Mouse (Mus musculus): ENCODE results near the gene Snapc3. TPM values are rescaled to one million over a fixed set of nuclear protein-coding genes. Genes with fewer than 3 reads are reported as not detected.

The Snapc3 gene
- total RNA-seq (2014; rRNA removed) (56.6 and 60.9 TPM in 2 replicates), polyA plus RNA-seq (2015; fragmentation: Nextera tagmentation; extraction: Ambion mirVana) (42.3 and 44.0 TPM in 2 replicates)

DNA sequence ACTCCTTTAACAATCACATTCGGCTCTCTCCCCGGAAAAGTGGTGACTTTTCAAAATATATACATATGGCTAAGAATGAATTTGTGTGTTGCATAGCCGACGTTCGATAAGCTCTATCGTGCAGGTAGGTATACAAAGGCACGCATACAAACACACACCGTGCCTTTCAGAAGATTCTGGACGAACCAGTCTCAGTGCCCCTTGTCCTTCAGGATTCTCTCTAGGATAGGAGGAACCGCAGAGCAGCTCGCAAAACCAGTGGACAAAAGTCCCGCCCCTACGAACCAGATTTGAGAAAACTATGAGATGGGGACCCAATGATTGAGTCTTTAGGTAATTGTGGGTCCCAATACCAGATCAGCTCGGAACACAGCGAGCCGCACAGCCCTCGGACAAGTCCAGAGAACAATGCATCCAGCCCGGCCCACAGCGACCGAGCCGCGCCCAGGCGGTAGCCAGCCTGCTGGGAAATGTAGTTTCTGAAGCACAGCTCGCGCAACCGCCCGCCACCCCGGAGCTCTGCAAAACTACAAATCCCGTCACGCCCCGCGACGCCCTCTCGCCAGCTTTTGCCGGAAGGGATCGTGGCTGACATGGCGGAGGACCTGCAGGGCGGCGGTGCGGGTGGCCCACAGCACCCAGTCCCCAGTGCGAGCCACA is at the start of gene Snapc3:
Snapc3 (plus strand) TSS at position 565 of the 660 bp plus-strand sequence.
- DNase-seq = peak; percentile 96

DNA sequence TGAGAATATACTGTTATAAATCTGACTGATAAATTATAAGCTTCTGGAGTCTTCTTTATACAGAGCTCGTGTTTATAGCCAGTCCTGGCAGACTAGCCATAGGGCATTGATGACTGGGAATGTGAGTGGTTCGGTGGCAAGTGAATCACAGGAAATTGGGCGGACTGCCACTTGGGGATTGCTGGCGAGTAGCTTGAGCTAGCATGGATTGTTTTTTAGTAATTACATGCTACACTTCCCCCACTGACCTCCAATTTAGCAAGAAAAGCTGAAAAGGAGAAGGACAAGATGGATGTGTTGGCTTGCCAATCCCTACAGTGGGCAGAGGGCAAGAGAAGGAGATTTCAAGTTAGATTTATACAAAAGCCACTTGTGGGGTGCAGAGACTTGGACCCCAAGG is 44.1 kb upstream of the Snapc3 start:
- no peaks in the 10 kb centered on the region for H3K36me3 ChIP-seq (ENCODE audit: insufficient read depth)
- no peak overlapping the region for H3K9ac ChIP-seq
- 39% methylated on average over 4 of the region's 4 CpGs for WGBS
- ATAC-seq = no peak
- peak; percentile 13 for DNase-seq
- no peaks in the 10 kb centered on the region for H3K4me1 ChIP-seq (ENCODE audit: insufficient read depth)
- TF ChIP-seq CTCF (IDR thresholded peaks at IDR 0.05; ENCODE audit: low read depth) = no peak
- no peak overlapping the region for H3K4me2 ChIP-seq (ENCODE audit: low read depth)
- no peak overlapping the region for H3K4me3 ChIP-seq (ENCODE audit: low read depth, low read length)
- H3K27ac ChIP-seq (ENCODE audit: low read depth, low read length) = no peak overlapping the region
- no peaks in the 10 kb centered on the region for H3K27me3 ChIP-seq (ENCODE audit: insufficient read depth, low read length)
- no peaks in the 10 kb centered on the region for H3K9me3 ChIP-seq (ENCODE audit: low read length)

More for the DNA sequence above, at the start of gene Snapc3:
- TF ChIP-seq CTCF (IDR thresholded peaks at IDR 0.05; ENCODE audit: low read depth) = no peak; the same call in none of the 2 replicates
- H3K4me1 ChIP-seq (ENCODE audit: insufficient read depth) = peaks cover 14% of the 10 kb centered on the region; the same call in 1 of the 2 replicates
- ATAC-seq = peak; percentile 99
- 4% methylated on average over 41 of the region's 41 CpGs for WGBS
- H3K9ac ChIP-seq = peak within 1 kb of the TSS; percentile 85
- H3K27me3 ChIP-seq (ENCODE audit: insufficient read depth, low read length) = no peaks in the 10 kb centered on the region
- H3K9me3 ChIP-seq (ENCODE audit: low read length) = no peaks in the 10 kb centered on the region
- peak within 1 kb of the TSS; percentile 78 for H3K4me3 ChIP-seq (ENCODE audit: low read depth, low read length)
- peak within 1 kb of the TSS; percentile 61 for H3K4me2 ChIP-seq (ENCODE audit: low read depth)
- peak within 1 kb of the TSS; percentile 91 for H3K27ac ChIP-seq (ENCODE audit: low read depth, low read length)
- H3K36me3 ChIP-seq (ENCODE audit: insufficient read depth) = no peaks in the 10 kb centered on the region

DNA sequence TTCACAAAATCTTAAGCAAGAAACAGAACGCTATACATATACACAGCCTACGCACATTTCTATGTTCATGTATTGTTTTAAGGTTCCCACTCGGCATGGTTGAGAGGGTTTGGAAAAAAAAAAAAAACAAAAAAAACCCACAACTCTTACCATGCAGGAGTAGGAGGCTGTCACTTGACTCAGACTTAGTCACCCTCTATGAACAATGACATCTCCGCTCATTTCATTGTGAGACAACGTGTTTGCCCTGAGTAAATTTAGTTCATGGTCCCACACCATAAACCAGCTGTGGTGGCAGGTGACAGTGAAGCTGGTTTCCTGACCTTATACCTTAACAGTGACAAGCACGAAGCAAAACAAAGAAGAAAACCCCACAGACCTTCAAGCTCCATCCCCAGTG is 41.9 kb upstream of the Snapc3 start:
- no peak overlapping the region for H3K4me2 ChIP-seq (ENCODE audit: low read depth)
- ATAC-seq = no peak
- no peak for TF ChIP-seq CTCF (IDR thresholded peaks at IDR 0.05; ENCODE audit: low read depth)
- H3K9me3 ChIP-seq (ENCODE audit: low read length) = no peaks in the 10 kb centered on the region
- DNase-seq = no peak
- H3K4me1 ChIP-seq (ENCODE audit: insufficient read depth) = no peaks in the 10 kb centered on the region
- no peaks in the 10 kb centered on the region for H3K27me3 ChIP-seq (ENCODE audit: insufficient read depth, low read length)
- H3K4me3 ChIP-seq (ENCODE audit: low read depth, low read length) = no peak overlapping the region
- H3K9ac ChIP-seq = no peak overlapping the region
- H3K27ac ChIP-seq (ENCODE audit: low read depth, low read length) = no peak overlapping the region
- no peaks in the 10 kb centered on the region for H3K36me3 ChIP-seq (ENCODE audit: insufficient read depth)
- 85% methylated on average over 6 of the region's 6 CpGs for WGBS

DNA sequence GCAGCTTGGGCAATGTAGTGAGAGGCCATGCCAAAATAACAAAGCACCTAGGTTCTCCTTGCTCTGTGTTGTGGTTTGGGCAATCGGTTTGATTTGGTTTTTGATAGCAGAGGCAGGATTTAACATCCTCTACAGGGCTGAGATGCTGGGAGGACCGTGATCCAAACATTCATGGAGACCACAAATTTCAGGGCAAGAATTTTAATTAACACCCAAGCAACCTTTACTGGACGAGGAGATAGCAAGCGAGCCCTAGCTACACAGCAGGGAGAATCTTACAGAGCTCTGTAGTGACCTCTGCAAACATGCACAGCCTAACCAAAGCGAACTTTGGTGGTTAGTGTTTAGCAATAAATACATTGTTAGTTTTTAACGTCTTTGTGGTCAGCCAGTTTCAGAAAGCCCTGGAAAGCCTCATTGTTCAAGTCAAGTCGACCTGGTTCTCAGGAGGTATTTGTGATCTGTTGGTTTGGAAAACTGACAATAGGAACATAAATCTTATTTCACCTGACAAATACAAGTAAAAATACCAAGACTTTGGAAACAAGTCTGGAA is 41.0 kb upstream of the Snapc3 start:
- no peaks in the 10 kb centered on the region for H3K9me3 ChIP-seq (ENCODE audit: low read length)
- no peak overlapping the region for H3K4me2 ChIP-seq (ENCODE audit: low read depth)
- H3K27ac ChIP-seq (ENCODE audit: low read depth, low read length) = no peak overlapping the region
- no peaks in the 10 kb centered on the region for H3K27me3 ChIP-seq (ENCODE audit: insufficient read depth, low read length)
- TF ChIP-seq CTCF (IDR thresholded peaks at IDR 0.05; ENCODE audit: low read depth) = no peak
- ATAC-seq (no peak), DNase-seq (no peak)
- H3K9ac ChIP-seq = no peak overlapping the region
- no peaks in the 10 kb centered on the region for H3K4me1 ChIP-seq (ENCODE audit: insufficient read depth)
- WGBS = 74% methylated on average over 7 of the region's 7 CpGs
- no peaks in the 10 kb centered on the region for H3K36me3 ChIP-seq (ENCODE audit: insufficient read depth)
- no peak overlapping the region for H3K4me3 ChIP-seq (ENCODE audit: low read depth, low read length)

DNA sequence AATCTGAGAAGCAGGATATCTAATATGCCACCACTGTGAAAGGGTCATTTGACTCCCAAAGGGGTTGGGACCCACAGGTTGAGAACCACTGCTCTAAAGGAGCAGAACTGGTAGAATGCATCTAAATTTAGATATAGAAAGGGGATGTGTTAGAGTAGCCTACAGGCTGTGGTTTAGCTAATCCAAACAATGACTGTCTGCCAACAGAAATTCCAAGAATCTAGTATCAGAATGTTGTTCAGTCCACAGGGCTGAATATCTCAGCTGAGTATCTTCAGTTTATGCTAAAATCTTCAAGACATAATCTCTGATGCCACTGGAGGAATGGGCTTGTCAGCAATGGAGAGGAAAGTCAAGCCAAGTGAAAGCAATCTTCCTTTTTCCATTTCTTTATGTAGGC is 38.5 kb upstream of the Snapc3 start:
- no peak for TF ChIP-seq CTCF (IDR thresholded peaks at IDR 0.05; ENCODE audit: low read depth)
- DNase-seq (no peak), ATAC-seq (no peak)
- H3K27ac ChIP-seq (ENCODE audit: low read depth, low read length) = no peak overlapping the region
- no peak overlapping the region for H3K9ac ChIP-seq
- no peaks in the 10 kb centered on the region for H3K36me3 ChIP-seq (ENCODE audit: insufficient read depth)
- no peak overlapping the region for H3K4me3 ChIP-seq (ENCODE audit: low read depth, low read length)
- no peaks in the 10 kb centered on the region for H3K27me3 ChIP-seq (ENCODE audit: insufficient read depth, low read length)
- no peak overlapping the region for H3K4me2 ChIP-seq (ENCODE audit: low read depth)
- no peaks in the 10 kb centered on the region for H3K9me3 ChIP-seq (ENCODE audit: low read length)
- H3K4me1 ChIP-seq (ENCODE audit: insufficient read depth) = no peaks in the 10 kb centered on the region

DNA sequence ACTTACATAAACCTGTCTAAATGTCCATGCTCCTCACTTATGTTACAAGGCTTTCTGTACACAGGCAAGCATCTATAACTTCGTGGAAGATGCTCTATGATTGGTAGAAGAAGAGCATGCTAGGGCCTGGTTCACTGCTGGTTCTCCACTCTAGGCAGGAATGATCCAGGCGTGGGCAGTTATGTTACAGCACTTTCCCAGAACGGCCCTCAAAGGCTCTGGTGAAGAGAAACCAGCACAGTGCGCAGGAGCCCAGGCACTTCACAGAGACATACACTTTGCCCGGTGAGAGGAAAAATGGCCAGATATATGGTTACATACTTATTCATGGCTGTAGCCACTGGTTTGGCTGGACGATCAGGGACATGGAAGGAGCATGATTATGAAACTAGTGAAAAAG is 37.8 kb upstream of the Snapc3 start:
- H3K9me3 ChIP-seq (ENCODE audit: low read length) = no peaks in the 10 kb centered on the region
- no peaks in the 10 kb centered on the region for H3K36me3 ChIP-seq (ENCODE audit: insufficient read depth)
- no peak for TF ChIP-seq CTCF (IDR thresholded peaks at IDR 0.05; ENCODE audit: low read depth)
- H3K4me1 ChIP-seq (ENCODE audit: insufficient read depth) = no peaks in the 10 kb centered on the region
- no peak overlapping the region for H3K27ac ChIP-seq (ENCODE audit: low read depth, low read length)
- DNase-seq = no peak
- no peak for ATAC-seq
- H3K27me3 ChIP-seq (ENCODE audit: insufficient read depth, low read length) = no peaks in the 10 kb centered on the region
- no peak overlapping the region for H3K4me2 ChIP-seq (ENCODE audit: low read depth)
- WGBS = 85% methylated on average over 6 of the region's 6 CpGs
- no peak overlapping the region for H3K4me3 ChIP-seq (ENCODE audit: low read depth, low read length)
- H3K9ac ChIP-seq = no peak overlapping the region

DNA sequence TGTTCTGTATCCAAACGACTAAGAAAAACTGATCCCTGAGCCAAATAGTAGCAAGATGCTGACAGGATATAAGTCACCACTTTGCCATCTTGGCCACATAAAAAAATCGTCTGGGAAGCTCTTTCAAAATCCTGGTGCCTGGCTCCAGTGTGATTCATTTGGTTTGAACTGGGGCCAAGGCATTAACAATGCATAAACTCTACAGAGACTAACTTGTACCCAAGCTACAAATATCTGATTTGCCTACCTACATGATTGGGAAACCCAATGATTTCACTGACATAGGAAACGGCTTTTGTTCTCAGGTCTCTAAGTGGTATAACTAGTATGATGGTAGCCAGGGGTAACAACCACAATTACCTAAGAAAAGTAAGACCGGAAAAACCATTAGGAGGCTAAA is 37.3 kb upstream of the Snapc3 start:
- H3K4me2 ChIP-seq (ENCODE audit: low read depth) = no peak overlapping the region
- H3K9ac ChIP-seq = no peak overlapping the region
- H3K4me3 ChIP-seq (ENCODE audit: low read depth, low read length) = no peak overlapping the region
- H3K36me3 ChIP-seq (ENCODE audit: insufficient read depth) = no peaks in the 10 kb centered on the region
- no peaks in the 10 kb centered on the region for H3K27me3 ChIP-seq (ENCODE audit: insufficient read depth, low read length)
- DNase-seq = no peak
- 65% methylated on average over 4 of the region's 4 CpGs for whole genome bisulfite sequencing
- no peaks in the 10 kb centered on the region for H3K4me1 ChIP-seq (ENCODE audit: insufficient read depth)
- H3K27ac ChIP-seq (ENCODE audit: low read depth, low read length) = no peak overlapping the region
- TF ChIP-seq CTCF (IDR thresholded peaks at IDR 0.05; ENCODE audit: low read depth) = no peak
- H3K9me3 ChIP-seq (ENCODE audit: low read length) = no peaks in the 10 kb centered on the region
- no peak for ATAC-seq
